Mouse (Mus musculus): Measurements from ENCODE around the gene Cntnap4.

Gene Cntnap4

DNA sequence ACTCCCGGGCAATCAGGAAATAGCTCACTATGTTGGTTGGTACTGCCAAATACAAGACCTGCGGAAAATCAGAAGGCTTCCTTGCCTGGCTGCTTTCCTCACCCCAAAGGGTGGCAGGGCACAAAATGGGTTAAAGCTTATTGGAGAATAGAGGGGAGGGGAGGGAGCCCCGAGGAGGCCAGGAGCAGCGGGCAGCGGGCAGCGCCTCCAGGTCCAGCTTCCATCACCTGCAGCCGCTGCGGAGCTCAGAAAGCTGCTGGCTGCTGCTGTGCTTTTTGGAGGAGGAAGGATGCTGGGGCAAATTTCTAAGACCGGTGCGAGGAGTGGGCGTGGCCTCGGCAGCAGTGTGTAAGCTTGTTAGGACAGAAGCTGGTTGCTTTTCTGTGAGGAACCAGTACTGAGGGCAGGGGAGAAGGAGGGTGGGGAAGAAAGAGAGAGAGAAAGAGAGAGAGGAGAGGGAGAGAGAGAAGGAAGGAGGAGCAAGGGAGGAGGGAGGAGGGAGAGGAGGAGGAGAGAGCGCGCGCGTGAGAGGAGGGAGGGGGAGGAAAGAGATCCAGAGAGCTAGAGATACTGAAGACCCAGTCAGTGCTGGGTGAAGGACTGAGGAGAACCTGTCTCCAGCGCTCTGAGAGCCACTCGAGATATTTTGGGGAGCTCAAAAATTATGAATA, at the start of gene Cntnap4:
Gene Cntnap4 (plus strand): TSS at position 573 of the 671 bp plus-strand sequence.
- DNase-seq (ENCODE audit: low spot score in 2 of 2) = no peak

- DNase-seq (ENCODE audit: low spot score in 2 of 2) = no peak
These were observed 12.5 kb upstream of the Cntnap4 start for GRCm38 (mm10) chr8:112557376-112557775.

GRCm38 (mm10) chr8:112570541-112570940, 698 bp downstream of the Cntnap4 start:
- no peak for DNase-seq (ENCODE audit: low spot score in 2 of 2)

DNA sequence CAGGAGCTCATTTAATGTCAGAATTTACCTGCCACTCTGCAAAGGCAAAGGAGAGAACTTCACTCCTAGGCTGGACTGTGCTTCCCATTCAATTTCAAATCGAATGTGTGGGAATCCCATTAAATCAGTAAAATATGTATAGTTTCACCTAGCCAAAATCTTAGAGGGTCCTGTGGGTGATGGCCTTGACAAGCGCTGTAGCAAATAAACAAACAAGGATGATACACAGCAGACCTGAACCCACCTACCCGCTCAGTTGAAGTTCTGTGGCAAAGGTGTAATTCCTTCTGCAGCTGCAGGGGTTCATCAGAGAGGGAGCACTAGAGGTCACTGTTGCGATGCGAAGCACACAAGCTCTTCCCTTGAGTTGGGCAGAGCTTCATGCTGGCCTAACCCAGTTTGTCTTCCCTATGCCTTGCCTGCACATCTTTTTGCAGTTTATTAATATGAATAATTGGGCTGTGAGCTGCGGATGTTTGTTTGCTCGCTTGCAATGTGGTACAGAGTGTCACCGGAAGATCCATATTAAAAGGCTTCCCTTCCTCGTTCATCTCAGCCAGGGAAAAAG, 1.6 kb downstream of the Cntnap4 start:
- no peak for DNase-seq (ENCODE audit: low spot score in 2 of 2)

GRCm38 (mm10) chr8:112581473-112581872, 11.6 kb downstream of the Cntnap4 start:
- no peak for DNase-seq (ENCODE audit: low spot score in 2 of 2)

DNA sequence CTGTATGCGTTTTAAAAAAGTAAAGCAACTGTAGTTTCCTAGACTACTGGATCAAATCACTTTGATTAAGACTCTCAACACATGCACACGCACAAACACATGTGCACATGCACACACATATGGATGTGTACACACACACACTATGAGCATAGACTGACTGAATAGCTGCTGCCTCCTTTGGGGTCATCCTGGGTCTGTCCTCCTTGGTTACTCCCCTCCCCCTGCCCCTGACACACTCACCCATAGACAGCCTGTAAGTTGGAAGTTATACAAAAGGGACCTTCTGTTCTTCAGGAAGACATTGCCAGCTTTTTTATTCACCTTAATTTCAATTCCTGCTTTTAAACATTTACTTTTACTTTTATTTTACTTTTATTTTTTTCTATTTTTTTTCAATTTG, 13.6 kb downstream of the Cntnap4 start:
- DNase-seq (ENCODE audit: low spot score in 2 of 2) = no peak

DNA sequence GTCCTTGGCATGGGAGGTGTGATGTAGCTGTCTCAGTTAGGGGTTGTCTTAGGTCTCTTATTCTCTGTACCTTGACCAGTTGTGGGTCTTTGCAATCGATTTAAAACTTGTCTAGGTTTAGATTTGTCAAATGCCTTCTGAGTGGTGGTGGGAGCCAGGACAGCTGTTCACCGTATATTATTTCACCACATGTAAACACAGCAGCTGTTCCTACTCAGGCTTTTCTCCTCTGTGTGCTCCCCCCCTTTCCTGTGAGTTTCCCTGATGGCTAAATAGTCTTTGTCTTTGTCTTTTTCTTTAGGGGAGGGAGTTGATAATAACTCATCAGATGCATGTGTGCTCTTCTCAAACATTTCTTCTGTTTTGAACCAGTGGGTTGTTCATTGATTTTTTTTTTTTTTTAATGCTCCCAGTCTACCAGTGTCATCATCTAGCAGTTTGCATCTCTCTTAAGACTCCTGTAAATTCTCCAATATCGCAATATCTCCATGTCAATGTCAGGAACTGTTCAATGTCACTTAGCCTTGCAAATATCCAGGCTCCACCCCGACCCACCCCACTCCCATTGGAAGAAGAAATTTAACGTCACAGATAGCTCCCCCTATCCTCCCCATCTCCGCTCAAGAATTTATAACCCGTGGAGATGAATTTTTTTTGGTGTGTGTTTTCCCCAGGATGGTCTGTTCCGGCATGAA, 18.7 kb downstream of the Cntnap4 start:
- no peak for DNase-seq (ENCODE audit: low spot score in 2 of 2)

DNA sequence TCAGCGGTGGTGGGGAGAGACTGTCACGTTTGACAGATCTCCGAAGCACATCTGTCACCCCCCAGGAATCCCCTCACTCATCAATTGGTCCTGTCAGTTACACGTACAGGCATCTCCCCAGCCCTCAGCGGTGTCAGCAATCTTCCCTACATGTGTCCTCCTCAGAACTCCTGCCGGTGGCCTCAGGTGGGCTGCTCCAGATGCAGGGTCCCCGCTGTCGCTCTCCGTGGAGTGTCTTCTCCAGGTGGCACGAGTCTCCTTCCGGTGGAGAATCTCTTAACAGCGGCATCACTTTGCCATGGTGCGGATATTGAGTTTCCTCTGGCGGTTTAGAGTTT, 19.2 kb downstream of the Cntnap4 start:
- peak in 1 of 2 experiments; percentile 54 for DNase-seq (ENCODE audit: low spot score in 2 of 2)

DNA sequence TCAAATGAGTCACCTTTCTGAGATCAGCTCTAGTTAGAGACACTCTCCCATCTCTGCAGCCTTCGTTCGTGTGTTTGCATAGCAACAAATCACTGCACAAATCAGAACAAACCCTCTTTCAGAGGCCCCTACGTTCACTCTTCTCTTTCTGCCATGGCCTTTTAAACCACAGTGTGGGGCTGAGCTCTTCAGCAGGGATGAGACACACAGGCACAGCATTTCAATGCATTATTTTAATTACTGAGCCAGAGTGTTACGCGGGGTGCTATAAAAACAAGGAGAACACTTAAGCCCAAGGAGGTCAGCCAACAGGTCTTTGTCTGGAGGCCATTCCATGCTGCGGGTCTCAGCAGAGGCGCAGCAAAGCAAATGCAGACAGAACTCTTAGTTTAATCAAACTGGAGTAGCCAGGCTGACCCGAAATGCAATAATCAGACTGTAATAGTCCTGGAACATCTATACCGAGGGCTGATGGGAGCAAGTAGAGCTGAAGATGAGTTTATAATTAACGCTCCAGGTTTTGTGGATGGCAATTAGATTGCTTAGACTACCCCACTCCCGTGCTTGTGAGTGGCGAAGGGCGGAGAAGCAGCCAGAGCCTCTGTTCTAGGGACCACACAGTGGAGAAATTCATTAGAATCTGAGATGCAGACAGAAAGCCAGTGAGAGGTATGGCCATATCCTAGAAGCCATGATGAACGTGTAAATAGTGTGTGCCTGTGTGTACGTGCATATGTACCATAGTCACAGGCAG, 26.4 kb downstream of the Cntnap4 start:
- no peak for DNase-seq (ENCODE audit: low spot score in 2 of 2)

GRCm38 (mm10) chr8:112599975-112600374, 30.1 kb downstream of the Cntnap4 start:
- no peak for DNase-seq (ENCODE audit: low spot score in 2 of 2)

DNA sequence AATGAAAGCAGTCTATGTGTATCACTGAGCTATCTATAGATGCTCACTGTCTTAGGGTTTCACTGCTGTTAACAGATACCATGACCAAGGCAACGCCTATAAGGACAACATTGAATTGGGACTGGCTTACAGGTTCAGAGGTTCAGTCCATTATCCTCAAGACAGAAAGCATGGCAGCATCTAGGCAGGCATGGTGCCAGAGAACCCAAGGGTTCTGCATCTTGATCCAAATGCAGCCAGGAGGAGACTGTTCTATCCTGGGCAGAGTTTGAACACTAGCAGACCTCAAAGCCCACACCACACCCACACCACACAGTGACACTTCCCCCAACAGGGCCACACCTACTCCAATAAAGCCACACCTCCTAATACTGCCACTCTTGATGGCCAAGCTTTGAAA, 31.3 kb downstream of the Cntnap4 start:
- no peak for DNase-seq (ENCODE audit: low spot score in 2 of 2)

DNA sequence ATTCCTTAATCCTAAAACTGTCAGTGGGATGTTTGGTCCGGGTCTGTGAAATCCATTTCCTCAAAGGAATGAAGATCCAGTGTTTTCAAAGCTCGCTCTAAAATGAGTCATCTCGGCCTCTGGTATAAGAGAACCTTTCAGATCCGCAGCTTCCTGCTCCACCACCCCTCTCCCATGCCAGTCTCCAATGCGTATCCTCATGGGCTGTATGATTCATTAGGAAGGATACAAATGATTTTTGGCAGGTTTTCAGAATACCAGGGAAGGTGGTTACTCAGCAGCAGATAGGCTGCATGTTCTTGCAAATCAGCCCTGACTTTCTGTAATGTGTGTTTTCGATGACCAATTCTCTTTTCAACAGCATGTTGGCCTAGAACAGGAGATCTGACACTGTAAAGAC, 40.3 kb downstream of the Cntnap4 start:
- no peak for DNase-seq (ENCODE audit: low spot score in 2 of 2)

DNA sequence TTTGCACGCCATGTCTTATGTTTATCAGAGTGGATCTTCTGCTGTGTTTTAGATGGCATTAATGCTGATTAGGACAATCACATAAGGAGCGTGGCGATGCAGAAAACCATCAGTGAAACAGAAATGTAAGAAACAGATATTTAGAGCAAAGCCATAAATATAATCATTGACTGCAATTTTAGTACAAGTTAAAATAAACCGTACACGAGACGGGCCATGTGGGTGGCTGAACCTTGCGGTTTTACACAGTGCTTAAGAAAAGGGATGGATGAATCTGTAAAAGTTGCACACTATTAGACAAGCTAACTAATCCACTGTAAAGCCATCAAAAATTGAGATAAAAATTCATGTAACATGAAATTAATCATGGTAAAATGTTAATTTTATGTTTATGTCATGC, 58.9 kb downstream of the Cntnap4 start:
- DNase-seq (ENCODE audit: low spot score in 2 of 2) = no peak

GRCm38 (mm10) chr8:112652657-112653056, 82.8 kb downstream of the Cntnap4 start:
- no peak for DNase-seq (ENCODE audit: low spot score in 2 of 2)

DNA sequence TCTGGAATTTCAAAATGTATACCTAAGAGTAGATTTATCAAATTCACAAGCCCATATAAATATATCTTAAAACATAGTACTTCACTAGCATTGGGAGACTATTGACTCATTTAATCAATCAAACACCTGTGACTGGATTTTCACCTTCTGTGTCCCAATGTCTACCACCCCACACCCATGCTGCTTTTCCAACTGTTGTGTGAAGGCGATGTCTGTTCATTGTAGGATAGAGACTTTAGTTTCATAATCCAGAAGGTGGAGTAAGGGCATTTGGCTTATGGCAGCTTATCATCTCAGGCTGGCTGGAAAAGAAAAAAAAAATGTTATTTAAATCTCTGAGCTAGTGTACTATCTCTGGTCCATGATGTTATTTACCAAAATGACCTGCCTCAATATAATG, 83.4 kb downstream of the Cntnap4 start:
- DNase-seq (ENCODE audit: low spot score in 2 of 2) = no peak

GRCm38 (mm10) chr8:112653994-112654393, 84.2 kb downstream of the Cntnap4 start:
- DNase-seq (ENCODE audit: low spot score in 2 of 2) = no peak

DNA sequence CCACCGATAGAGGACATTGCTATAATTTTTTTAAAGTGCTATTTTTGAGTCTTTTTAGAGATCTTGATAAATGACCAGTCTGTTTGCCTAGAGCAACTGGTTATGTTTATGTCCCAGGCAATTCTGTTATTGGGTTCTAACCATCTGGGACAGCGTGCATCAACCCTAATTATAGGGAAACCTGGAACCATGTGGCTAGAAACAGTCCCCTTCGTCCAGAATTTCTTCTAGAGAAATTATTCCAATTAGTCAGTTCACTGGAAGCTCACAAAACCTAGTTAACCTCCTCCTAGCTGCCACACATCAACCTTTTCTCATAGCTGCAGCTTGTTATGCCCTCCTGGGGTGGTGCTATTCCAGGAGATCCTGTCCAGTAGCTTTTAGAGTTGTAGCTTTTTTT, 94.2 kb downstream of the Cntnap4 start:
- no peak for DNase-seq (ENCODE audit: low spot score in 2 of 2)

- DNase-seq (ENCODE audit: low spot score in 2 of 2) = no peak
These were observed 104.8 kb downstream of the Cntnap4 start for GRCm38 (mm10) chr8:112674671-112675070.

DNA sequence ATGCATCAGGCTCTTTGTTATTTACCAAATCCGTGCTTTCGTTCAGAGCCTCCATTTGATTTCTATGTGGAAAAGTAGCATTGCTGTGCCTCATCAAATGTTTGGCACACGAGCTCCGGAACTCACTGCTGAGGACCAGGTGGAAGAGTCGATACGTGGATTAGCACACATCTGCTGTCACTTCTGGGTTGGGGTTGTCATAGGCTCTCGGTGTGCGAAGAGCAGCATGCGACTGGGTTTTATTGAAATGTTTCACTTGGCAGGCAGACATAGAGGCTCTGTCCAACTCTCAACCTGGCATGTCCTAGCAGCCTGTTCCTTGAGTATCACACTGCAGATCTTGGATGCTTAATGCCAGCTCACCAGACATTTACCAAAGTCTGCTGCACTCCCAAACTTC, 111.9 kb downstream of the Cntnap4 start:
- no peak for DNase-seq (ENCODE audit: low spot score in 2 of 2)

DNA sequence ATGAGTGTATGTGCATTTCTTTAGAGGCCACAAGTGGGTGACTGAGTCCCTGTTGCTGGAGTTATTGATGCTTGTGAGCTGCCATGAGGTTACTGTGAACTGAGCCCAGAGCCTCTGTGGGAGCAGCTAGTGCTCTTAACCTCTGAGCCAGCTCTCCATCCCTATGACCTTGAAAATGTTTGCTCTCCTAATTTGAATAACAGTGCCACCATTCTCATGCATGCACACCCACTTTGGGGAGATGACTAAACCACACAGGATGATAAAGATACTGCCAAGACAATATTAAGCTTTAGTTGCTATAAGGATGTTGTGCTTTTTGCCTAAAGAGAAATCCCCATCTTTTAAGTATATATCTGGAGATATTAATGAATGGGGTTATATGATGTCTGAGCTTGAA, 125.9 kb downstream of the Cntnap4 start:
- DNase-seq (ENCODE audit: low spot score in 2 of 2) = no peak

- DNase-seq (ENCODE audit: low spot score in 2 of 2) = no peak
These were observed 128.3 kb downstream of the Cntnap4 start for GRCm38 (mm10) chr8:112698141-112698540.

- DNase-seq (ENCODE audit: low spot score in 2 of 2) = no peak
These were observed 147.1 kb downstream of the Cntnap4 start for GRCm38 (mm10) chr8:112716982-112717381.

DNA sequence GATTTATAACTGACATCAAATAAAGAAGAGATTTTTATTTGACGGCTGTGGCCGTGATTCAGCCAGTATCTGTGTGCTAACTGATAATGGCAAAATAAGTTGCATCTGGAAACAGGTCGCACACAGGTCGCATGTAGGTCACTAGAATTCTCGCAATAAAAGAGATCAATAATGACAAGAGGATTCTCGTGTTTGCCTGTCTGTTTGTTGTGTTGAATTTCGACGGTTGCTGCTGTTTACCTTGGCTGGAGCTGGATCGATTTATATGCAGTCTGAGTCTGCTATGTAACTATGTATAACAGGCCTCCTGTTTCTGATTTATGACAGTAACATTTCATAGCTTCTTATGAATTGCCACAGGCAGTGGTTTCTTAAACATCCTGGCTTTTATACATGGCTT, 155.1 kb downstream of the Cntnap4 start:
- no peak for DNase-seq (ENCODE audit: low spot score in 2 of 2)
